Mouse (Mus musculus) activated CD4-positive, CD25-positive, alpha-beta regulatory T cell, adult 4 months (primary cell): Measurements from ENCODE around the gene Galnt2. TPM values are rescaled to one million over a fixed set of nuclear protein-coding genes. Genes with fewer than 3 reads are reported as not detected.

ENCODE experiments used
- ATAC-seq: one replicate; pipeline ENCODE4 v1.8.0; 2017
- polyA plus RNA-seq, 2 experiments: library from polyadenylated mRNA; unstranded; fragments of 100-300 nt; shearing (Covaris generic); gene quantifications; one replicate each; pipeline ENCODE4 v1.2.1; 2017

The Galnt2 gene
- polyA plus RNA-seq, 2 experiments from 2014 or later: 18.2 to 20.1 TPM

GRCm38 (mm10) chr8:124331706-124332105, 100.5 kb downstream of the Galnt2 start:
- no peak for ATAC-seq

DNA sequence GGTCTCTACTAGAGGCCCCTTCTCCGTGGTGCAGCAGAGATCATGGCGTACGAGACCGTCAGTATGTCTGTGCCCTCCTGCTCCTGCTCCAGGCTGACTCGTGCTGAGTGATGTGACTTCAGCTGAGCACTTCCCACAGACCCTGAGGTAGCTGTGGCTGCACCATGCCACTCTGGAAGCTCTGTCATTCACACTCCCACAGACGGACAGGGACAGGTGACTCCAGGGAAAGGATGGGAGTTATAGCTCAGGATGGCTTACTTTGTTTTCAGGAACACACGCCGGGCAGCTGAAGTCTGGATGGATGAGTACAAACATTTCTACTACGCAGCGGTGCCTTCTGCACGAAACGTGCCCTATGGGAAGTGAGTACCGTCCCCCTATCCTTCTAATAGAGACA, 105.1 kb downstream of the Galnt2 start:
- no peak for ATAC-seq

GRCm38 (mm10) chr8:124339742-124340141, 108.6 kb downstream of the Galnt2 start:
- ATAC-seq: no peak

DNA sequence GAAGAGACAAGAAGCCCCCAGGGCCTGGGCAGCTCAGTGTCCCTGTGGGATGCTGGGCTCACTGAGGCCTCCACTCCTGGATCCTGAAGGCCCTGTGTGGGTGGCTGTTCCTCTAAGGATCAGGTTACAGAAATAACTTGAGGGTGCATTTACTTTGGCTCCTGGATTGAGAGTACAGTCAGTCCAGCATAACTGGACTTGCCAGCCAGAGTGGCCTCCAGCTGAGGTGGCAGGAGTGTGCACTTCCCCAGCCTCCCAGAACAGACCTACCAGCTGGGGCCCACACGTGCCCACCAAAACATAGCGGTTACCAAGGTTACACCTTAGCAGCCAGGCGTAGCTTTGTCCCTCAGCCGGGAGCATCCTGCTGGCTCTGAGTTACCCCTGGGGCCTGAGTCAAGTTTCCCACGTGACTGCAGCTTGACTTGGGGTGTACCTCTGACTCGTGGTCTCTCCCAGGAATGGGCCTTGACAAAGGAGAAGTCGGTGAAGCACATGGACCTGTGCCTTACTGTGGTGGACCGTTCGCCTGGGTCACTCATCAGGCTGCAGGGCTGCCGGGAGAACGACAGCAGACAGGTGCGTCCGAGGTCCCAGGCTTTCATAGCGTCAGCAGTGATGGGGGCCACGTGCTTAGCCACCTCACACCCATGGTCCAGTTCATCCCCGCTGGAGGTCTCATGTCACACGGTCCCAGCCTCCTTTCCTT, 109.3 kb downstream of the Galnt2 start:
- no peak for ATAC-seq

DNA sequence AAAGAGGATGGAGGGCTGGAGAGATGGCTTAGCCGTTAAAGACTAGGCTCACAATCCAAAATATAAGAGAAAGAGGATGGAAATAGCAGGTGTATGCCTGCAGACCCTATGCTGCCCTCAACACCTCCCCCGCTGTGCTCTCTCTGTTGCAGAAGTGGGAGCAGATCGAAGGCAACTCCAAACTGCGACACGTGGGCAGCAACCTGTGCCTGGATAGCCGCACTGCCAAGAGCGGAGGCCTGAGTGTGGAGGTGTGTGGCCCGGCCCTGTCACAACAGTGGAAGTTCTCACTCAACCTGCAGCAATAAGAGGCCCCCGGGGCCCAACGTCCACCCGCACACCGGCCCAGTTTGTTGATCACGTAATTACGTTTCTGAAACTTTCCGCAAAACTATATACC, 112.0 kb downstream of the Galnt2 start:
- ATAC-seq: no peak

DNA sequence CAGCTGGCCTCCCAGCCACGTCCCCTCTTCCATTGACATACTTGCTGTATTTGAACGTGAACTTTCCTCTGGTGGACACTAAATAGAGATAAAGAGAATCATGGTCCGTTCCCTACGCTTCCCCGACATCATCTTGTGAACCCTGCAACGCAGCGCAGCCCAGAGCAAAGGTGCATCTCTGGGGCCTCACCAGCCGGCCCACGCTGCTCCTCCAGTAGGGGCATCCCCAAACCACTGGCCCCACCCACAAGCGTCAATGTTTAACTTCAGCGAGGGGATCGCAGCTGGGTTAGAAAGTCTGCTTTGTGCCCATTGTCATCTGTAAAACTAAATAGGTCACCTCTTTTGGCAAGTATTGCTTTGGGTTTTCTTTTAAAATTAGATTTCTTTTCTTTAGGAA, 112.8 kb downstream of the Galnt2 start:
- peak; percentile 56 for ATAC-seq

GRCm38 (mm10) chr8:124345098-124345497, 113.9 kb downstream of the Galnt2 start:
- ATAC-seq: no peak

GRCm38 (mm10) chr8:124346852-124347523, 115.8 kb downstream of the Galnt2 start:
- peak; percentile 63 for ATAC-seq

- ATAC-seq: no peak
These were observed 116.9 kb downstream of the Galnt2 start for GRCm38 (mm10) chr8:124348087-124348486.

- no peak for ATAC-seq
These were observed 118.5 kb downstream of the Galnt2 start for GRCm38 (mm10) chr8:124349663-124350062.

DNA sequence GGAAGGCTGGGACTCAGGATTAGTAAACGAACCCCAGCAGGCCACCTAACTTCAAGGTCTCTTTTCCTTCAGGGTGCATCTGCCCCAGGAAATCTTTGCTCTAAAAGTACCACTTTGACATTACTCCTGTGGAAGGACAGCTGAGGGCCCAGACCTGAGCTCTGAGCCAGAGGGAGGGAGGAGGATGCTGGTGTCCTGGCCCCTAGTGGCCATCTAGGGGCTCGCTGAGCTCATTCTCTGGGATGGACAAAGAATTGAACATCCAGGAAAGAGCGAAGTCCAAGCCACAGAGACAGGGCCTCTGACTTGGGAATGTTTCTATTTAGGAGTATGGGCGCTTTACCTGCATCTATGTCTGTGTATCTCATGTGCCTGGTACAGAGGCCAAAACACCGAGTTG, 120.4 kb downstream of the Galnt2 start:
- ATAC-seq: no peak

- ATAC-seq: no peak
These were observed 129.7 kb downstream of the Galnt2 start for GRCm38 (mm10) chr8:124360911-124361310.

GRCm38 (mm10) chr8:124361773-124362427, 130.7 kb downstream of the Galnt2 start:
- no peak for ATAC-seq

DNA sequence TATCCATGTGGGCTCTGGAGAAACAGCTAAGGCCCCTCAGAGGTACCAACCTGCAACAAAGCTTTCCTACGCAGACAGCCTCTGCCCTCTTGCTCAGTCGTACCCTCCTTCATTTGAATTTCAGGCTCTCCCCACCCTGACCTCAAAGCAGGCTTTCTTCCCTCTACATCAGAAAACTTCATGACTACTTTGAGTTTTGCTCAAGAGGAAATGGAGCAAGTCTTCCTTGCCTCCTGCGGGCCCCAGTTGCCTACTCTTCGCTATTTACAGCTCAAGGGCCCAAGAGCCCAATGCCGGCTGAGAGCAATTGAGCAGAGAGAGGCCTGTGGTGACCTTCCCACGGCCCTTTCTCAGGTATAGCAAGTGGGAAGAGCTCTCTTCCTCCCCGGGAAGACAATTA, 131.4 kb downstream of the Galnt2 start:
- peak; percentile 67 for ATAC-seq

DNA sequence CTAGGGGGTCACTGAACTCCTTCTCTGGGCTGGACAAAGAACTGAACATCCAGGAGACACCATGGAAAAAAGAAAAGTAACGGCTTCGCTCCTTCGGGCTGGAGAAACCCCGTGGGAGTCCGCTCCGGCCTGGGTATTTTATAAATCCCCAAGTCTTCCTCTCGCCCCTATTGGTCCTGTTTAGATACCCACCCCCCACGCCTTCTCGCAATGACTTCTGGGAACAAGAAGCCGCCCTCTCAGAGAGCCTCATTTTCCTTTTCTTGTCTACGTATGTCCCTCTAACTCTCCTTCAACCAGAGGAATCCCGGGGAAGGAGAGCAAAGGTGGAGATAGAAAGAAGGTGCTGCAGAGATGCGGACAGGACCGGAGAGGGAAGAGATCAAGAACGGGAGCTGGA, 132.1 kb downstream of the Galnt2 start:
- ATAC-seq: no peak

DNA sequence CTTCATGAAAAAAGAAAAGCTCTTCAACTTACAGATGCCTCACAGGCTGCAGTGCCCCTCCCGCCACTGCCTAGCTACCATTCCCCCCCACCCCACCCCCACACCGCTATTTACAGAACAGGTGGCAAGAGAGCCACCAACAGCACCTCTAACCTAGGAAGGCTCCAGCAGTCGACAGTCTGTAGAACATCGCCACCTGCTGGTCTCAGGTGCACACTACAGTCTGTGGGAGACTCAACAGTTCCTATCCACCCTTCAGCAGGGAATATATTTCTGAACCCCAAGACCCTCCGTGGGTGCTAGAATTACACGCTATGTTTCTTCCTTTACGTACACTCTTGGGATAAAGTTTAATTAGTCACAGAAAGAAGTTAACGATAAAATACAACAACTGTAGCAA, 137.0 kb downstream of the Galnt2 start:
- ATAC-seq: peak; percentile 67

DNA sequence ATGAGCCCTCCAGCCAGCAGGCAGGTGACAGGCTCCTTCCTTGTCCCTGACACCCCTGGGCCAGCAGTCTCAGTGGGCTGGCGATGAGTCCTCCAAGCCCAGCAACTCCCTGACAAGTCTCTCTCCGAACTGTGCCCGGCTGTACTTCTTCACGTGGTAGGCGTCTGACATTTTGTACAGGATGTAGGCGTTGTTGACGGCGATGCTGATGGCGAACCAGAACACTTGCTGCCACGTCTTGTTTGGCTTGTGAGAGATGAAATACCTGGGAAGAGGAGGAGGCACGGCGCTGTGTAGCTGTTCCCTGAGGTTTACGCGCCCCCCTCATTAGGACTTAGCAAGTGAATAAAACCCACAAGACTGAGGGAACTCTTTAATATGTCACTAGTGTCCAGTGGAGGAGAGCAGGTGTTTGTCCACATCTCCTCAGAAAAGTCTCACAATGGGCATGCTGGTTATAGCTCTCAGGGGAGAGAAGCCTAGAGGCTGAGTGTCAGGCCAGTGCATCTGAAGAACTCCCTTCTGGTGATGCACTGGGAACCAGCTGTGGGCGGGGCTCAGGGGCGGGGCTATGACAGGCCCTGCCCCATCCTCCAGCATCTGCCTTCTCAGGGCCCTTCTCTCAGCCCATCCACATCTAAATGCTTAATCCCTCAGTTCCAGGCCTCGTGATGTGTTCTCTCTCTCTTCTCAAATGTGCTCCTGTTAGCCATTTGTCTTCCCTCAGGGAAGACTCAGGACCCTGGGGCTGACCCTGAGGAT, 139.4 kb downstream of the Galnt2 start:
- no peak for ATAC-seq

GRCm38 (mm10) chr8:124371410-124372123, 140.4 kb downstream of the Galnt2 start:
- peak; percentile 55 for ATAC-seq

DNA sequence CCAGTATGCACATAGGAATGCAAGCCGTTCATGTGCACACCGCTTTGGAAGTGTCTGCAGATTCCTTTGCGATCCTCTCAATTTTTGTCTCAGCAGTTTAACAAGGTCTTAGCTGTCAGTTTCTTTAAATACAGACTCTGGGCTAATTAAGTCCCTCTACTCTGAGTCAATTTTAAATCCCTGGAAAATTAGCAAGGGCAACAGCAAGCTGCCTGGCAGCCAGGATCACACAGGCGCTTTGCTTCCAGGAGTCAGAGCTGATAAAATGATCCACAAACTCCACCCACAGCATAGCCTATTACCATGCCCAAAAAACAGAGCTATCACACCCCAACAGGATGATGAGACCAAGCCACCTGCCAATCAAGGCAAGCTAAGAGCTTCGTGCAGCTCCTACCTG, 142.6 kb downstream of the Galnt2 start:
- no peak for ATAC-seq

- ATAC-seq: no peak
These were observed 144.0 kb downstream of the Galnt2 start for GRCm38 (mm10) chr8:124375168-124375567.

- no peak for ATAC-seq
These were observed 144.5 kb downstream of the Galnt2 start for GRCm38 (mm10) chr8:124375727-124376126.

DNA sequence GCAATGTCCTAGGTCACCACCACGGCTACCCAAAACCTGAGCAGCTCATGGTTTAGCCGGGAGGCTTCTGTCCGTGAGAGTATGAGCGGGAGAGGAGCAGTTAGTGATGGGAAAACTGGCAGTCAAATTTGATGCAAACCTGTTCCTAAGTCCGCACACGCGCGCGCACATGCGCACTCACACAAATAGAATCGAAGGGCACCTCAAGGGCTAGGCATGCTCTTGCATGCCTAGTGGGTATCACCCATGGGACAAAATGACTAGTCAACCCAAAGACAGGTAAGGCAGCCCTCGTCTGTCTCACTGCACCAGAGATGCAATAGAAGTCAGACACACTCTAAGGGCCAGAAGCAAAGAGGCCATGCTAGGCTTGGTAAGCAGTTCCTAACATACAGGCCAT, 145.2 kb downstream of the Galnt2 start:
- no peak for ATAC-seq
